Mouse (Mus musculus) natural killer cell, adult 2 months (primary cell): ENCODE data around the gene Fnip1.
"Not testable (repeated sequence)": the region's sequence is repeated elsewhere in the genome, so short reads cannot be mapped to it uniquely, and the experiment has no call there.

Source experiments
- DNase-seq, 2 experiments: peaks; one replicate each; pipeline ENCODE4 v3.0.0; 2022; ENCODE audit warnings: low spot score in 2 of 2

The Fnip1 gene

DNA sequence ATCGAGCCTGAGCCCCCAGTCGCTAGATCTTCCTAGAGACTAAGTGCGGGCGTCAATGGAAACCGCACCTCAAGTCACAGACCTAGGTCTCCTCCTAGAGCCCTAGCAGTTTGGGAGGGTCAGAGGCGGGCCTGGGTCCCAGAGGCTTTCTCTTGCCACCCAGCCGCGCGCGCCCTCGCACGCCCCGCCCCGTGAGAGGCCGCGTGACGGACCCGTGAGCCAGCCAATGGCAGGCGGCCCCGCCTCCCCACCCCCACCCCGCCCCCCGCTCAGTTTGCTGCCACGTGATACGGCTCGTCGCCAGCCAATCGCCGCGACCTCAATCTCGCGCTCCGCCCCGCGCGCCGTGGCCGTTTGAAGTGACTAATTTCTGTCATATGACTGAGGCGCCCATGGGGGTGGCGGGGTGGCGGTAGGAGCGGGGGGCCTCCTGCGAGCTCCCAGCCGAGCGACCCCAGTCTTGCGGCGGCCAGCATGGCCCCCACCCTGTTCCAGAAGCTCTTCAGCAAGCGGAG, at the start of gene Fnip1:
Gene Fnip1 (plus strand): TSS at position 377 of the 515 bp plus-strand sequence.
- peak; percentile 89 to 93 for DNase-seq

DNA sequence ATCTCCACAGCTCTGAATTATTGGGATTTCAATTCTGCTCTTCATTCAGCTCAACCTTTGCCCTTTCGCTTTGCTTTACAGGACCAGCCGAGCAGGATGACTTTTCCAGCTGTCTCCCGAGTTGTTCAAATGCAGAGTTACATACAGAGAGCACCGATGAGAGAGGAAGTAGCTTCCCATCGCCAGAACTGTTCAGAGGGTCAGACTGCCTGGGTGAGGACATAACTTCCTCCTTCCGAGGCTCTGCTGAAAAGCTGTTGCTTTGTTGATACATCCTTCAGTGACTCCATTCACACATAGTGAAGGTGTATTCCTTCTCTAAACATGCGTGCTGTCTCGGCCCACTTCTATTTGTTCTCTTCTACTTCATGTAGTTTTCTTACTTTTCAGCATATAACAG, 47.6 kb upstream of the Fnip1 start:
- no peak for DNase-seq

DNA sequence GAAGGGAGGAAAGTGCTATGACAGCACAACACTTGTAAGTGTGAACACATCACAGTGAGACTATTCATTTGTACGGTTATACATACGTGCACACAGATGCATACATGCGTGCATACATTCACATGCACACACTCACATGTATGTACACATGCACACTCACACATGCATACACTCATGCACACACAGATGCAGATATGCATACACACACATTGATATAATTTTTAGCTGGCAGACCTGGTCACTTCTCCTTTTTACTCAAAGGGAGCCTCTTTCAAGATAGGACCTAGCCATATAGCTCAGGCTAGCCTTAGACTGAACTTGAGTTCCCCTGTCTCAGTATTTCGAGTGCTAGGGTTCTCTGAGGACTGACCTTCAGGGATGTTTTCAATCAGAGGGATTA, 46.7 kb upstream of the Fnip1 start:
- no peak for DNase-seq

DNA sequence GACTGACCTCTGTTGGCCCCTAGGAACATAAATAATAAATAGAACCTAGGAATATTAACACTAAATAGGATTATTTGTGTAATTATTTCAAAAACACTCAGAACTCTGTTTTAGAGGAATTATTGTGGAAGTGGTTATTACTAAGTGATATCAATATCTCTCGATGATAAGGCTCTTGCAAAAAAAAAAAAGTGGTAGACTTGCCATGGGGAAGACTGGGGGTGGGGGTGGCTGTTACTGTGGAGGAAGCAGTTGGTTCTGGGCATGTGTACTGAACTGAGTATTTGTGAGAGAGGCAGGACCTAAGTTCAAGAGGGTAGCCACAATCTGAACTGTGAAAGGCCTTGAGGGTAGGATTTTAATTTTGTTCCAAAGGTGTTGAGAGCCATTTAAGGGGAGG, 41.3 kb upstream of the Fnip1 start:
- DNase-seq: no peak

DNA sequence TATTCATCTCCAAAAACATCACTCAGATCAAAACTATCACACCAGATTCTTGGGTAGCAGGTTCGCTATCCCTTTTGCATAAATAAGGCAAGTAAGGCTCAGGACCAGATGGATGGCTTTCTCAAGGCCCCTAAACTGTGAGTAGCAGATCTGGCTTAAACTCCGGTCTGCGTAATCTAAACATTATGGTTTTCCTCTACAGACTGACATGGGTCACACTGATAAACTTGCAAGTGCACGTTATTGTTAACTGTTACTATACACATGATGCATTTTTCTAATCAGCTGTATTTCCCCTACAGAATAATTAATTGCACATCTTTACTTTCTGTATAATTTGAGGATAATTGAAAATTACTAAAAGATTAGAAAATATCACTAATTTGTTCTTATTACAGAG, 39.9 kb upstream of the Fnip1 start:
- no peak for DNase-seq

DNA sequence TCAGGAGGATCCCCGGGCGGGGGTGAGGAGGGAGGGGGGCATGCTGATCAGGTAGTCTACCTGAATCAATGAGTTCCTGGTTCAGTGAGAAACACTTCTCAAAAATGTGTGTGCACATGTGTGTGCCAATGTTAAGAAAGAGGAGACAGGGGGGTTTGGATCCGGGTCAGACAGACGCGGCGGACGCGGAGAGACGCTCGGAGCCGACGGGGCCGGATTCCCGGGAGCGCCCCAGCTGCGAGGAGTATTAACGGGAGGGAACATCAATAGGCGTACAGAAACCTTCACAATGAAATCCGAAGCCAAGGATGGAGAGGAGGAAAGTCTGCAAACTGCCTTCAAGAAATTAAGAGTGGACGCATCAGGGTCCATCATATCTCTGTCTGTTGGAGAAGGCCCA, 37.2 kb upstream of the Fnip1 start:
- DNase-seq: not testable (repeated sequence)

DNA sequence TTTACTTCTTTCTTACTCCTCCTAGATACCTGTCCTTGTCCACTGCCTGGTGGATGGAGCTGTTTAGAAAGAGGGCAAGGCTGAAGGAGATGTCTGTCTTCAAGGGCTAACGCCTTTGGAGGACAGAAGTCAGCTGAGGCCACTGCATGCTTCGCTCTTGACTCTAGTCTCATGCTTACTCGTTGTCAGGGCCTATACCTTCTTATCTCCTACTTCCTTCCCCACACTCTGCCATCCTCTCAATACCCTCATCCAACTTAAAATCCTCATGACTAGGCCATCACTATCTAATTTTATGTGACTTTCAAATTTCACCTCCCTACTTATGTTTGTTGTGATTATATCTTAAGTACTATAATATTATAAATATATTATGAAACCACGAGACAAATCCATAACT, 33.1 kb upstream of the Fnip1 start:
- no peak for DNase-seq

DNA sequence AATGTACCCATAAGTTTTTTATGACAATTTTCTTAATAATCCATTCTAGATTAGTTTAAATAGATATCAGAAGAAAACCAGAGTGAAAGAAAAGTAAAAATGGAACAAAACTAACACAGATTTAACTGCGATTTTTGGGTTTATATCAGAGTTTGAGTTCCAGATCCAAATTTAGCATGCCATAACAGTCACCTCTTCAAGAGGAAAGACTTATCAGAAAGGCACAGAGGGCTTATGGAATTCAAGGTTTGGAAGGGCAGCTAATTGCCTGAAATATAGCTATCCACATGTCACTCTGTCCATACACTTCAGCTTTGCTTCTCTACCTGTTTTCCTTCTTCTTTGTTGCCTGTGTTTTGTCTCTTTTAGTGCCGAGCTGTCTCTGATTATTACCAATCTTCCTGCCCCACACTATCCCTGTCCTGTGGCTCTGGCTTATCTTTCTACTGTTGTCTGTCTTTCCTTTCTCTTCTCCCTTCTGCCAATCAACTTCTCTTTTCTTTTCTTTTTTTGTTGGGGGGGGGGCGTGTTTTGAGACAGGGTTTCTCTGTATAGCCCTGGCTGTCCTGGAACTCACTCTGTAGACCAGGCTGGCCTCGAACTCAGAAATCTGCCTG, 31.0 kb upstream of the Fnip1 start:
- no peak for DNase-seq

DNA sequence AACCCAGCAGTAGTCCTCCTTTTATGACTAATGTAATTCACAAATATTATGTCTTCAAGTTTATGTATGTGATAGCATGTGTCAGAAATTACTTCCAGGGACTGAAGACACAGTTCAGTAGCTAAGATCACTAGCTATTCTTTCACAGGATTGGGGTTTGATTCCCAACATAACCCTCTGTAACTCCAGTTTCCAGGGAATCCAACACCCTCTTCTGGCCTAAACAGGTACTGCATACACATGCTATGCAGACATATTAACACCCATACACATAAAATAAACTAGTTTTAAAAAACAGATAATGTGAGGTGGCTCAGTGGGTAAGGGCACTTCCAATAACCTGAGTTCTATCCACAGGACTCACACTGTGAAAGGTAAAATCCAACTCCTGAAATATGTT, 27.4 kb upstream of the Fnip1 start:
- no peak for DNase-seq

DNA sequence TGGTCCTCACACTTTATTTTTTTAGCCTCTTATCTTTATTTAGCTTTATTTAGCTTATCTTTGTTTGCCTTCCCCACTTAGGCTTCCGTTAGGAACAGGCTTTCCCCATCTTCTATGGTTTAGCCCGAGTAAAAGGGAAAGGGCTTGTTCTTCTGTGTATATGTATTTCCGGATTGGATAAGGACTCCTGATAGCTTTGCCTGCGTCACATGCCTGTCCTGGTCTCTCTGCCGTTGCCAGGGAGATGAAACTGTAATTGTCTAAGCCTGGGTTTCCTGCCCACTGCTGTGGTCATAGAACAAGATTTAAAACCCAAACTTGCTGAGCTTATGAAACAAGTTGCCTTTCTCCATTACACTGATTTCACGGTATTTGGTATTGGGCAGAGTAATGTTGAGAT, 25.0 kb upstream of the Fnip1 start:
- DNase-seq: peak in 1 of 2 experiments; percentile 10

DNA sequence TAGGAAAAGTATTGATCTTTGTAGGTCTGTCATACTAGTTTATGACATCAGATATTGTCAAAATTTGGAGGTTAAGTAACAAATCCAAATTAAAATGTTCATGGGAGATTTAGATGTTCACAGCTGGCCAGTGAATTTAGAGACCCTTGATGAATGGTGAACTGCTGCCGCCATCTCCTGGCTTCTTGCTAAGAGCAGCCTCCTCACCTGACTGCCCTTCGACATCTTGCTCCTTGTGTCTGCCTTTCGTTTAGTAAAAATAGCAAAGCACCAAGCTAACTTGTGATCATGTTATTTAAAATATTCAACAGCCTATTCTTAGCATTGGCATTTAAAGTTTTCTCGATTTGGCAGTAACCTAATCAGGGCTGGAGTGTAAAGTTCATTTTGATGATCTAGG, 15.0 kb upstream of the Fnip1 start:
- DNase-seq: no peak

DNA sequence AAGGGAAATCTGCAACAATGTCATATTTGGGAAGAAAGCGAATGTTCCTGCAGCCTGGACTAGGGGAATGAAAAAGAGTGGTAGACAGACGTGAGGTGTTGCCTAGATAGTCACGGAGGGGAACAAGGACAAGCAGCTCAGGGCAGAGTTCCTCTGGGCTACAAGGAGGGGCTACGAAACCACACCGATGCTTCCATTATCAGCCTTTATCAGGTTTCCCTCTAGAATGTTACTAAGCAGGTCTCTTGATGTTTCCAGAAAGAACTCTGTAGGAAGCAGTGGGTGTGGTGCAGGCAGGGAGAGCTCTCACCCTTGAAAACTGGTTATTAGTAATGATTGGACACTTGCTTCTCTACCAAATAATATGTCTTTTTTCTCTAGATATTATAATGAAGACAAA, 11.7 kb upstream of the Fnip1 start:
- no peak for DNase-seq

DNA sequence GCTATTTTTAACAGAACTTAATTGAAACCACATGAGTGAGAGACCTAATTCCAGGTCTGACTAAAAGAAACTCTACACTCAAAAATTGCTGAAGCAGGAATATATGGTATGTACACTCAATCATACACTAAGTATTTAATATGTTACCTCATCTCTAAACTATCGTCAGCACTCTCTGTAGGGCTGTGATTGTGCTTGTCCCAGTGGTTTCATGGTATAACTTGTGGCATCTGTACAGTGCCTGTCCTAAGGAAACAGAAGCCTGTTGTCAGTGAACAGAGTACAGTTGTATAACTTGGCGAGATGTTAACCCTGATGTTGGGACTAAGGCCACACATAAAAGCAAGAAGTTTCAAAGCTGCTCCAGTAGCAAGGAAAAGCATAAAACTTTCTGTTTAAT, 10.9 kb upstream of the Fnip1 start:
- DNase-seq: no peak

DNA sequence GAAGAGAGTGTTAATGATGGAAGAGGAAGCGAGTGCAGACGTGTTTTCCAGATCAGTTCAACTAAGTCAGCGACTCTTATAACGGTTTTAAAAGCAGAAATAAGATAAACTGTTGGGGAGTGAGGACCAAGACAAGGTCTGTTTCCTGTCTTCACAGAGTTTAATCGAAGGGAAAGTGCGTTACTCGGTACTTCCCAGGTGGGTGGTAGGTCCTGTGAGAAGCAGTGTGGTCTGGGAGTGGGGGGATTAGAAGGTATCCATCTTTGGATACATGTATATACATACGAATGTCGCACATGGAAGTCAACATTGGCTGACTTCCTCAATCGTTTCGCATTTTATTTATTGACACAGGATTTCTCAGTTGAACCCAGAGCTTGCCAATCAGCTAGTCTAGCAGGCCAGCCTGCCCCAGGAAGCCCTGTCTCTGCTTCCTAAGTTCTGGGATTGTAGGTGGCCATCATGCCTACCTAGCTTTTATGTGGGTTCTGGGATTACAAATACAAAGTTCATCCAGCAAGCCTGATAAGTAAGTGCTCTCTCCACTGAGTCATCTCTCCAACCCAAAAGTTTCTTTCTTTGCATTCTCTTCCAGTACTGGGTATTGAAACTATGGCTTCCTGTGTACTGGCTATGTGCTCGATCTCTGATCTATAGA, 10.2 kb upstream of the Fnip1 start:
- no peak for DNase-seq

DNA sequence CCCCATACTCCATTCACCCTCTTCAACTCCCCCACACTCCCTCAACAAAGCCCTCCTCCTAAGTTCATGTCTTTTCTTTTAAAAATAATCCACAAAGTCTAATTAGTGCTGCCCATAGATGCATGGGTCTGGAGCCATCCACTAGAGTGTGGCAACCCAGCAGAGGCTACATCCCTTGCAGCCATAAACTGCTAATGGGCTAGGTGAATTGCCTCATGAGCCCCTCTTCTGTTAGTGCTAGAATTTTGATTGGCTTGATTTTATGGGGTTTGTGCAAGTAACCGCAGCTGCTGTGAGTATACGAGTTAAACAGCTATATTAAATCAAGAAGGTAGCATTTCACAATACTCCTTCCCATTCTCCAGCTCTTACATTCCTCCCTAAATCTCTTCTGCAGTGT, 8.8 kb upstream of the Fnip1 start:
- DNase-seq: no peak

DNA sequence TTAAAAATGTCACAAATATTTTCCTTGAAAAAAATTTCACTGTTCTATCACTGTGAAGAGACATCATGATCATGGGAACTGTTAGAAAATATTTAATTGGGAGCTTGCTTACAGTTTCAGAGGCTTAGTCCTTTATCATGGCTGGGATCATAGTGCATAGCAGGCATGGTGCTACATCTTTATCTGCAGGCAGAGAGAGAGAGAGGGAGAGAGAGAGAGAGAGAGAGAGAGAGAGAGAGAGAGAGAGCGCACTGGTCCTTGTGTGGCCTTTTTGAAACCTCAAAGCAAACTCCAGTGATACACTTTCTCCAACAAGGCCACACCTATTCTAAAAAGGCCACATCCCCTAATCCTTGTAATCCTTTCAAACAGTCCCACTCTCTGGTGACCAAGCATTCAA, 2.2 kb upstream of the Fnip1 start:
- no peak for DNase-seq

DNA sequence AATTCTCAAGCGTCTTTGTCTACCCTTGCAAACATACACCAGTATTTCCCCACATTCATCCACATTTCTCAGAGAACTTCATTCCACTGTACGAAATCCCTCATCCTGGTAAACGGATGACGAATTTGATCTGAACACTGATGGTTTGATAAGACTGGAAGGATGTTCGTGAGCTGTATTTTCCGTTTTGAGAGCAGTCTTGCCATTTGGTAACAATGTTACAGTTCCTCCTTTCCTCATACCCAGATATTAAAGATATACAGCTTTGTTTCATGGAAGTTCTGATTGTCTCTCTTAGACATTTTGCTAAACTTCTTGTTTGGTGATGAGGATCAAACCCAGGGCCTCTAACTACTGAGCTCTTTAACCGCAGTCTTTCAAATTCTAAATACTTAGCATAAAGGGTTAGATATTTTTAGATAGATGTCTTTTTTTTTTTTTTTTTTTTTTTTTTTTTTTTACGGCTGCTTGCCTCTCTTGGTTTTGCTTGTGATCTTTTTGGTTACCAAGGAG, 633 bp upstream of the Fnip1 start:
- peak in 1 of 2 experiments; percentile 11 for DNase-seq

DNA sequence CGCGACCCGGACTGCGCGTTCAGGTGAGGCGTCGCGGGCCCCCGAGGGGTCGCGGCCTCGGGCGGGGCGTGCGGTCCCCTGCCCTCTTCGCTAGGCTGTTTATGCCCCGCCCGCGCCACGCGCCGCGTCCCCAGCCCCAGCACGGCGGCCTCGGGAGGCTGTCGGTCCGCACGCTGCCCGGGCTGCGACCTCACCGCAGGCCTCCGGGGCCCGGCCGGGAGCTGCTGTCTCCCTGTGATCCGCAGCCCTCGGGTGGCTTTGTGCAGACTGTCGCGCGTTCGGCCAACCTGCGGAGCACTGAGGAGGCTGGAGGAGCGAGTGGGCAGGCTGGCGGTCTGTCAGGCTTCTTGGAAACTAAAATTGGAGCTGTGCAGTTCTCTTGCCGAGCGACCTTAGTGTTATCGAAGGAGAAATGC, 375 bp downstream of the Fnip1 start:
- DNase-seq: peak in 1 of 2 experiments; percentile 49

DNA sequence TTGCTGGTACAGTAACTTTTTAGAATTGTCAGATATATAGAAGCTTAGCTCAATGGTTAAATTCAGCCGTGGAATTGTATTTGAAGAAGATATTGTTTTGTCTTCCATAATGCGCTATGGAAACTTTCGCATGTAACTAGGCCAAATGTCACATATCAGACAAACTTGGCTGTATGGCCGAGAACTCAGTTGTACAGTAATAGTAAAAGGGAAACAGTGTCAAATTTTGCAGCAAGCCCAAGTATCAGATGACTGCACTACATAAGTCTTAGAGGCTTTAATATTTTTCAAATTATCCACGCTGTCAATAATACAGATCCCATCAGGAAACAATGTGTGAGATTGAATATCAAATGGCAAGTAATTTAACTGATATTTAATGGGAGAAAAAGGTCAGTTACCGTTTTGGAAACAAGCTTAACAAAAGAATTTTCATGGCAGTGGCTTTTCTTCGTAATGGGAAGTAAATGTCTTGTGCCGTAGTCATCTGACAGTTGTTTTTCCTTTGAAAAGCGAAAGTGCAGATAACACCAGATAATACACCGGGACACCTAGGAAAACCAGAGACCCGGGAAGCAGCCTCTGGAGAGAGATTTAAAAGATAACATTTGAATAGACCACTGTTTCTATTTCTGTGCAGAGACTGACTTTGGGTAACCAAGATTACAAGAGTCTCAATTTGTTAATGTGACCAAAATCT, 1.1 kb downstream of the Fnip1 start:
- DNase-seq: no peak

DNA sequence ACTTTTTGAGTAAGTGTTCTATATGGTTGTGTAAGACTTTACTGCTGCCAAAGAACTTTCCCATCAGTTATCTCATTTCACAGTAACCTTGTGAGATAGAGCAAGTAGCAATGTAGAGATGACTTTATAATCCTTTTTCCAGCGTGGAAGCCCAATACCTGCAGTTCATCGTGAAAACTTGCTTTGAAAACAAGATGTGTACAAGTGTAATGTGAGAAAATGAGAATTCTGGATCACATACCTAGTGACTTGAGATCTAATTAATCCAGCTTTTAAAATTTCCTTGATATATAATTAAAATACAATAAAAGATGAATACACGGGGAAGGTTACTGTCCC, 1.7 kb downstream of the Fnip1 start:
- DNase-seq: no peak

DNA sequence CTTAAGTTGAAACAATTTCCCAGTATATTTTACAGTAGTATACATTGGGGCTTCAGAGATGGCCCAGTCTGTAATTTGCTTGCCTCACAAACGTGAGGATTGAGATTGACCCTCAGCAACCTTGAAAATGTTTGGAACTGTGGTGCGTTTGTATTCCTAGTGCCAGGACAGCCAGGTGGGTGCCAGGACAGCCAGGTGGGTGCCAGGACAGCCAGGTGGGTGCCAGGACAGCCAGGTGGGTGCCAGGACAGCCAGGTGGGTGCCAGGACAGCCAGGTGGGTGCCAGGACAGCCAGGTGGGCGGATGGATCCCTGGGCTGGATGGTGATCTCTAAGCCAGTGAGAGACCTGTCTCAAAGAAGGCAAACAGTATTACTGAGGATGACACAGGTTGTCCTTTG, 12.8 kb downstream of the Fnip1 start:
- DNase-seq: not testable (repeated sequence)

DNA sequence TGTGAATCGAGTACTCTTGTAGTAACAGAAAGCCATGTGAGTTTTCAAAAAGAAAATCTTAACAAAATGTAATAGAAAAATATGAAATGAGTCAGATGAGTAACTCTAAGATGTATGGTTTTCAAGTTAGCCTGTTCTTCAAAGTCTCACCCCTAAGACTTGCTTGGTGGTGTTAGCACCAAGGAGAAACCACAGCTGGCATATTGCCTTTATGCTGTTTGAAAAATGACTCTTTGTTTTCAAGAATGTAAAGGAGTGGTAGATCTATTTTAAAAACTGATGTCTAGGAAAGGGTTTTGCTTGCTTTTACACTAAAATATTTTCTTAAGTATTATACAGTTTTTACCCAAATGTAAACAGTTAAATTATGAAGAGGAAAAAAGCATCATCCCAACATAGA, 16.5 kb downstream of the Fnip1 start:
- DNase-seq: no peak

DNA sequence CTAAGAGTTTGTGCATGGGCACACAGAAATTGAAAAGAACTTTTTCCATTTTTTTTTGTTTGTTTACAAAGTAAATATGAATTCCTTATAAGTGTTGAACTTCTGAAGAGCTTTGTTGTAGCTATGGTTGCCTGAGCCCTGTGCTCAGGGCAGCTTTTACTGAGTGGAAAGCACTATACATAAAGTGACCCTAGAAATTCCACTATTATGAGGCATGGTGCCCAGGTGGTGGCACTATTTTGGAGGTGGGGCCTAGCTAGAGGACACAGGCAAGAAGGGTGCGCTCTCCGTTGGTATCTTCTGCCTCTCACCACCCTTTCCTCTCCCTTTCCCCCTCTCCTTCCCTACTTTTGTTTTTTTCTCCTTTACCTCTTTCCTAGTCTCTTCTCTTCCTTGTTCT, 18.9 kb downstream of the Fnip1 start:
- no peak for DNase-seq
